Mouse (Mus musculus) heart, adult 2 months (tissue): ENCODE measurements around the gene Smarca5.

Experiments used
- CTCF ChIP-seq: fragments of 200-600 bp; IDR thresholded peaks from 2 replicates; pipeline ENCODE4 v1.8.1; 2022; ENCODE audit warnings: antibody characterized with exemption, mild to moderate bottlenecking, moderate library complexity
- EP300 ChIP-seq: fragments of 200-500 bp; IDR thresholded peaks from 2 replicates; pipeline ENCODE4 v1.6.1; 2011; ENCODE audit warnings: low read depth, low read length, control low read depth; ENCODE audit not compliant: insufficient read depth
- POLR2A ChIP-seq: fragments of 200-500 bp; IDR thresholded peaks from 2 replicates; pipeline ENCODE4 v1.6.1; 2011; ENCODE audit warnings: mild to moderate bottlenecking, low read depth, low read length, control low read depth; ENCODE audit not compliant: insufficient read depth

DNA sequence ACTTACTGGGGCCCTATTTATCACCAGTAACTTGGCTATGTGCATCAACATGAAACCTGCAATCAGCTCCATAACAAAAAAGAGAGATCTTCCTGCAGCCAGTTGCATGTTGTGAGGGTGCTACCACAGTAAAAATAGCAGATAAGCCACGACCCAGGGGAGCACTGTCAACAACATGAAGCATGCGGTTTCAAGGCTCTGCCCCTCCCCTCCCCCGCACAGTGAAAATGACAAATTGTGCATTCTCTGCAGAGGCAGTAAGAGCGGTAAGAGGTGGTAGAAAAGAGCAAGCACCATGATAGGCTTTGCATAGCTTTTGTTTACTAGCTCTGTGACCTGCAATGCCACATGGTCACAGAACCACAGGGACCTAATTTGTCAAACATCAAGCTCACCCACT, 81.7 kb downstream of the Smarca5 start:
- no peak for TF ChIP-seq CTCF
- TF ChIP-seq EP300 = no peak
- no peak for TF ChIP-seq POLR2A
